Mouse (Mus musculus) myocyte (in vitro differentiated cells): ENCODE measurements around the gene Tmem94.

Experiments used
- CEBPB ChIP-seq: IDR thresholded peaks from 2 replicates; pipeline ENCODE4 v1.6.1; 2011; ENCODE audit warnings: mild to moderate bottlenecking, moderate library complexity; ENCODE audit not compliant: poor library complexity, insufficient read depth, severe bottlenecking
- E2F4 ChIP-seq: IDR thresholded peaks from one replicate; pipeline ENCODE4 v1.6.1; 2011; ENCODE audit warnings: mild to moderate bottlenecking, control low read depth, moderate library complexity; ENCODE audit not compliant: insufficient read depth
- POLR2A ChIP-seq: IDR thresholded peaks from one replicate; pipeline ENCODE4 v1.6.1; 2011; ENCODE audit warnings: low read depth, mild to moderate bottlenecking, control low read depth, moderate library complexity; ENCODE audit not compliant: insufficient read length
- TCF12 ChIP-seq: IDR thresholded peaks from one replicate; pipeline ENCODE4 v1.6.1; 2011; ENCODE audit warnings: mild to moderate bottlenecking, control low read depth; ENCODE audit not compliant: poor library complexity, insufficient read depth, severe bottlenecking

- TF ChIP-seq CEBPB: no peak
- TF ChIP-seq POLR2A: no peak
- TF ChIP-seq E2F4: no peak
- TF ChIP-seq TCF12: no peak
Observed at GRCm38 (mm10) chr11:115809311-115809781, 44.1 kb downstream of the Tmem94 start.
